Mouse (Mus musculus) granulocyte monocyte progenitor cell, adult 5-6 weeks (primary cell): ENCODE results near the gene Men1. TPM values are rescaled to one million over a fixed set of nuclear protein-coding genes. Genes with fewer than 3 reads are reported as not detected.
A peak's percentile ranks its signal among the peaks of the same experiment; 100 is the strongest.

Experiments
- ATAC-seq: replicated peaks from 2 replicates; pipeline ENCODE4 v1.8.0; 2016; ENCODE audit warnings: mild to moderate bottlenecking, moderate TSS enrichment, inconsistent platforms; ENCODE audit not compliant: poor library complexity, severe bottlenecking
- total RNA-seq, 2 experiments: library from RNA; stranded (forward) in 1 of 2; stranded (reverse) in 1 of 2; fragments of 200-712, 200-1000 nt in 1 of 2; fragments of >200 nt in 1 of 2; fragmentation: Nextera tagmentation in 1 of 2; gene quantifications; 2 replicates each; pipeline ENCODE4 v1.2.3; 2014 to 2017

Men1 gene
- total RNA-seq, 2 experiments from 2014 or later, result 33.4 to 37.7 TPM

DNA sequence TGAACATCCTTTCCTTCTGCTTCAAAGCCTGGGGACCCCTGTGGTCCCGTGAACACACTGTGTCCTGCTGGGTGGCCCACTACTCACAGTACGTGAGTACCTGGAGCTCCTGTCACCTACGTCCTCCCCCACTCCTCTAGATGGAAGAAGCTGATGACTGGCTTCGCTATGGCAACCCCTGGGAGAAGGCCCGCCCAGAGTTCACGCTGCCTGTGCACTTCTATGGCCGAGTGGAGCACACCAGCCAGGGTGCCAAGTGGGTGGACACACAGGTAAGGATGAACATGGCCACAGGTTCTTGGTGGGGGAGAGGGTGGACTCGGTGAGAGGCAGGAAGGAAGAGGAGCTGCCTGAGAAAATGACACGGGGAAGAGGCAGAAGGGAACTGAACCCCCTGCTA is 51.5 kb downstream of the Men1 start:
- ATAC-seq, result no peak

DNA sequence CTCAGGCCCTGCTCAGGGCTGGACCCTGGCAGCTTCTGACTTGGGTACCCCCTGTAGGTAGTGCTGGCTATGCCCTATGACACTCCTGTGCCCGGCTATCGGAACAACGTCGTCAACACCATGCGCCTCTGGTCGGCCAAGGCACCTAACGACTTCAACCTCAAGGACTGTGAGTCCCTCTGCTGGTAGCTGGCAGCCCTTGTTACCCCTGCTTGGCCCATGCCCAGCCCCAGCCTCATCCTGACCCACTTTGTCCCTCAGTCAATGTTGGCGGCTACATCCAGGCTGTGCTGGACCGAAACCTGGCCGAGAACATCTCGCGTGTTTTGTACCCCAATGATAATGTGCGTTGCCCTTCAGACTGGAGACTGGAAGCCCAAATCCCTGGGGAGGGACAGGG is 53.2 kb downstream of the Men1 start:
- no peak for ATAC-seq

GRCm38 (mm10) chr19:6389803-6390202 is 55.0 kb downstream of the Men1 start:
- ATAC-seq, result peak; percentile 45

DNA sequence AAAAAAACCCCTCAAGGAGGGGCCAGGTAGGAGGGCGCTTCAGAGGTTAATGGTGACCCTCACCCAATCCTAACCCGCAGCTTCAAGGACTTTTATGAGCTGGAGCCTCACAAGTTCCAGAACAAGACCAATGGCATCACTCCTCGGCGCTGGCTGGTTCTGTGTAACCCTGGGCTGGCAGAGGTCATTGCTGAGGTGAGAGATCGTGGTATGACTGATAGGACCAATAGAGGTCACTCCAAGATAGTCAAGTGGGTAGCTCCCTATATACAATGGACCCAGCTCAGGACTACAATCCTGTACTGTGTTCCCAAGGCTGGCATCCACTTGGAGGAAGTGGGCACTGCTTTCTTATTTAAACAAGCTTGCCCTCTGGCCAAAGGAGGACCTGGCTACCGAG is 55.5 kb downstream of the Men1 start:
- no peak for ATAC-seq

Other genes with a start within 250 kb of the Men1 start
- 39.0 and 43.6 TPM in 2 replicates for gene Cdca5, start 250.0 kb upstream of the Men1 start, total RNA-seq (2014; fragmentation: Nextera tagmentation)
- 34.8 and 42.1 TPM in 2 replicates for gene Cdca5, start 250.0 kb upstream of the Men1 start, total RNA-seq (2017)
- gene AC131692.1, start 240.6 kb upstream of the Men1 start, total RNA-seq (2014; fragmentation: Nextera tagmentation), result 2.7 TPM in 1 of 2 replicates, not detected in the other
- 2.2 TPM in 1 of 2 replicates, not detected in the other for gene AC131692.1, start 240.6 kb upstream of the Men1 start, total RNA-seq (2017)
- 0.28 and 1.1 TPM in 2 replicates for gene Naaladl1, start 229.2 kb upstream of the Men1 start, total RNA-seq (2014; fragmentation: Nextera tagmentation)
- not detected in 2 replicates for gene Naaladl1, start 229.2 kb upstream of the Men1 start, total RNA-seq (2017)
- gene Sac3d1, start 216.3 kb upstream of the Men1 start, total RNA-seq (2014; fragmentation: Nextera tagmentation), result 8.5 and 10.2 TPM in 2 replicates
- gene Sac3d1, start 216.3 kb upstream of the Men1 start, total RNA-seq (2017), result 5.9 and 7.2 TPM in 2 replicates
- gene Snx15, start 206.7 kb upstream of the Men1 start, total RNA-seq (2014; fragmentation: Nextera tagmentation), result 31.2 and 31.3 TPM in 2 replicates
- gene Snx15, start 206.7 kb upstream of the Men1 start, total RNA-seq (2017), result 9.7 and 11.2 TPM in 2 replicates
- gene Batf2, start 194.0 kb upstream of the Men1 start, total RNA-seq (2014; fragmentation: Nextera tagmentation), result 5.1 TPM in 1 of 2 replicates, not detected in the other
- gene Batf2, start 194.0 kb upstream of the Men1 start, total RNA-seq (2017), result 0.77 and 2.3 TPM in 2 replicates
- 22.6 and 37.1 TPM in 2 replicates for gene Arl2, start 193.4 kb upstream of the Men1 start, total RNA-seq (2014; fragmentation: Nextera tagmentation)
- 27.1 and 30.7 TPM in 2 replicates for gene Arl2, start 193.4 kb upstream of the Men1 start, total RNA-seq (2017)
- not detected in 2 replicates for gene Majin, start 150.6 kb upstream of the Men1 start, total RNA-seq (2014; fragmentation: Nextera tagmentation)
- gene Majin, start 150.6 kb upstream of the Men1 start, total RNA-seq (2017), result not detected in 2 replicates
- gene Gpha2, start 108.6 kb upstream of the Men1 start, total RNA-seq (2014; fragmentation: Nextera tagmentation), result not detected in 2 replicates
- gene Gpha2, start 108.6 kb upstream of the Men1 start, total RNA-seq (2017), result not detected in 2 replicates
- gene Ppp2r5b, start 99.1 kb upstream of the Men1 start, total RNA-seq (2014; fragmentation: Nextera tagmentation), result 3.0 and 3.1 TPM in 2 replicates
- gene Ppp2r5b, start 99.1 kb upstream of the Men1 start, total RNA-seq (2017), result 1.9 and 3.7 TPM in 2 replicates
- 18.3 and 30.9 TPM in 2 replicates for gene Atg2a, start 93.3 kb upstream of the Men1 start, total RNA-seq (2014; fragmentation: Nextera tagmentation)
- 5.5 and 8.3 TPM in 2 replicates for gene Atg2a, start 93.3 kb upstream of the Men1 start, total RNA-seq (2017)
- gene Ehd1, start 58.3 kb upstream of the Men1 start, total RNA-seq (2014; fragmentation: Nextera tagmentation), result 20.4 and 20.6 TPM in 2 replicates
- gene Ehd1, start 58.3 kb upstream of the Men1 start, total RNA-seq (2017), result 16.2 and 21.6 TPM in 2 replicates
- gene Cdc42bpg, start 28.5 kb upstream of the Men1 start, total RNA-seq (2014; fragmentation: Nextera tagmentation), result 2.6 and 4.1 TPM in 2 replicates
- 3.6 and 4.4 TPM in 2 replicates for gene Cdc42bpg, start 28.5 kb upstream of the Men1 start, total RNA-seq (2017)
- gene Map4k2, start 6.2 kb downstream of the Men1 start, total RNA-seq (2014; fragmentation: Nextera tagmentation), result 50.7 and 54.7 TPM in 2 replicates
- gene Map4k2, start 6.2 kb downstream of the Men1 start, total RNA-seq (2017), result 26.1 and 30.6 TPM in 2 replicates
- gene Sf1, start 28.7 kb downstream of the Men1 start, total RNA-seq (2014; fragmentation: Nextera tagmentation), result 286 and 301 TPM in 2 replicates
- gene Sf1, start 28.7 kb downstream of the Men1 start, total RNA-seq (2017), result 187 and 209 TPM in 2 replicates
- gene Pygm, start 49.4 kb downstream of the Men1 start, total RNA-seq (2014; fragmentation: Nextera tagmentation), result 0.92 and 6.9 TPM in 2 replicates
- gene Pygm, start 49.4 kb downstream of the Men1 start, total RNA-seq (2017), result 0.41 TPM in 1 of 2 replicates, not detected in the other
- gene Rasgrp2, start 64.4 kb downstream of the Men1 start, total RNA-seq (2014; fragmentation: Nextera tagmentation), result 279 and 345 TPM in 2 replicates
- 308 and 310 TPM in 2 replicates for gene Rasgrp2, start 64.4 kb downstream of the Men1 start, total RNA-seq (2017)
- gene Nrxn2, start 83.8 kb downstream of the Men1 start, total RNA-seq (2014; fragmentation: Nextera tagmentation), result not detected in 2 replicates
- not detected in 2 replicates for gene Nrxn2, start 83.8 kb downstream of the Men1 start, total RNA-seq (2017)
- not detected in 2 replicates for gene Slc22a12, start 208.1 kb downstream of the Men1 start, total RNA-seq (2014; fragmentation: Nextera tagmentation)
- gene Slc22a12, start 208.1 kb downstream of the Men1 start, total RNA-seq (2017), result not detected in 2 replicates